In genomic region chr10:93471415-93471814, GRCm38 (mm10) we compare ENCODE assay signal across 8 mouse cellular contexts. TPM values are rescaled to one million over a fixed set of nuclear protein-coding genes. Genes with fewer than 3 reads are reported as not detected.
A peak's percentile ranks its signal among the peaks of the same experiment; 100 is the strongest.
DNase-seq lines count a peak whose midpoint lies in the region; ATAC-seq and TF ChIP-seq lines count a peak whose summit lies in the region.

No protein-coding gene starts in this region.

- H3K9me3 ChIP-seq in hindbrain, embryonic 11.5 days (ENCODE audit: control insufficient read depth, low read length): no peaks in the 10 kb centered on the region
- H3K9me3 ChIP-seq in hindbrain, embryonic 13.5 days: no peaks in the 10 kb centered on the region
- no peaks in the 10 kb centered on the region; the same call in 1 of the 2 replicates for H3K9me3 ChIP-seq in limb, embryonic 11.5 days (ENCODE audit: control insufficient read depth, low read length)

- ATAC-seq in hindbrain, embryonic 11.5 days (ENCODE audit: low FRiP score): peak; percentile 33; the same call in 1 of the 2 replicates
- no peak for ATAC-seq in hindbrain, embryonic 13.5 days (ENCODE audit: low FRiP score)
- no peak for ATAC-seq in limb, embryonic 11.5 days (ENCODE audit: insufficient number of reproducible peaks, low FRiP score, low TSS enrichment, low read depth)
- peak; percentile 88 for ATAC-seq in monocyte, adult 5-6 weeks (replicated peaks; ENCODE audit: insufficient number of reproducible peaks, low FRiP score, low TSS enrichment, poor library complexity, severe bottlenecking)

- WGBS in hindbrain, embryonic 11.5 days: 56% methylated on average over 11 of the region's 11 CpGs
- WGBS in hindbrain, embryonic 13.5 days: 46% methylated on average over 11 of the region's 11 CpGs
- WGBS in kidney, adult 2 months: 31% methylated on average over 11 of the region's 11 CpGs
- WGBS in limb, embryonic 11.5 days: 62% methylated on average over 11 of the region's 11 CpGs

- H3K9ac ChIP-seq in hindbrain, embryonic 11.5 days (ENCODE audit: low read depth, low read length): no peak overlapping the region
- H3K9ac ChIP-seq in hindbrain, embryonic 13.5 days: no peak overlapping the region
- H3K9ac ChIP-seq in limb, embryonic 11.5 days (ENCODE audit: low read length): no peak overlapping the region

- peak; percentile 94 for TF ChIP-seq CTCF in kidney, adult 2 months (conservative IDR thresholded peaks at IDR 0.05; ENCODE audit: insufficient read depth, insufficient read length, low read depth, low read length)

- no peaks in the 10 kb centered on the region for H3K4me1 ChIP-seq in hindbrain, embryonic 11.5 days (replicated peaks; ENCODE audit: control insufficient read depth, insufficient read depth, low read length)
- no peaks in the 10 kb centered on the region for H3K4me1 ChIP-seq in hindbrain, embryonic 13.5 days (replicated peaks)
- no peaks in the 10 kb centered on the region for H3K4me1 ChIP-seq in kidney, adult 2 months (ENCODE audit: control insufficient read depth, insufficient read depth, low read length)
- no peaks in the 10 kb centered on the region for H3K4me1 ChIP-seq in limb, embryonic 11.5 days (ENCODE audit: control insufficient read depth, insufficient read depth, low read length)

- H3K4me2 ChIP-seq in hindbrain, embryonic 11.5 days (replicated peaks; ENCODE audit: low read depth, low read length): no peak overlapping the region
- H3K4me2 ChIP-seq in hindbrain, embryonic 13.5 days: no peak overlapping the region
- H3K4me2 ChIP-seq in limb, embryonic 11.5 days (ENCODE audit: low read depth, severe bottlenecking): no peak overlapping the region

- no peak overlapping the region for H3K4me3 ChIP-seq in hindbrain, embryonic 11.5 days (ENCODE audit: low read depth, low read length)
- no peak overlapping the region for H3K4me3 ChIP-seq in hindbrain, embryonic 13.5 days
- no peak overlapping the region for H3K4me3 ChIP-seq in kidney, adult 2 months (ENCODE audit: insufficient read depth, low read depth, low read length)
- no peak overlapping the region for H3K4me3 ChIP-seq in limb, embryonic 11.5 days (ENCODE audit: low read depth, low read length)

- peak; percentile 90 for DNase-seq in hindbrain, embryonic 11.5 days (ENCODE audit: low spot score)
- DNase-seq in cerebellum, postnatal 4 days (ENCODE audit: low spot score in 2 of 2): peak; percentile 83 to 90
- peak; percentile 94 for DNase-seq in gastrocnemius, postnatal 10 days
- peak; percentile 85 for DNase-seq in kidney, adult 2 months
- DNase-seq in limb, embryonic 11.5 days (ENCODE audit: low spot score): peak; percentile 89
- peak; percentile 89 for DNase-seq in splenic B cell, adult 2 months (ENCODE audit: low read depth, low spot score)

- no peak for TF ChIP-seq POLR2A in kidney, adult 2 months (IDR thresholded peaks at IDR 0.05; ENCODE audit: low read depth, low read length)

- H3K27ac ChIP-seq in hindbrain, embryonic 11.5 days (ENCODE audit: low read depth, low read length): no peak overlapping the region
- no peak overlapping the region for H3K27ac ChIP-seq in hindbrain, embryonic 13.5 days
- no peak overlapping the region for H3K27ac ChIP-seq in kidney, adult 2 months (ENCODE audit: insufficient read depth, low read depth, low read length)
- no peak overlapping the region for H3K27ac ChIP-seq in limb, embryonic 11.5 days (replicated peaks; ENCODE audit: low read depth, low read length)

- peaks cover 8% of the 10 kb centered on the region; the same call in 1 of the 2 replicates for H3K36me3 ChIP-seq in hindbrain, embryonic 11.5 days (ENCODE audit: control insufficient read depth, insufficient read depth, low read length)
- peaks cover 68% of the 10 kb centered on the region for H3K36me3 ChIP-seq in hindbrain, embryonic 13.5 days
- H3K36me3 ChIP-seq in kidney, adult 2 months (ENCODE audit: control insufficient read depth, insufficient read depth, low read length): peaks cover 2% of the 10 kb centered on the region
- H3K36me3 ChIP-seq in limb, embryonic 11.5 days (ENCODE audit: control insufficient read depth, insufficient read depth, low read length): peaks cover 14% of the 10 kb centered on the region; the same call in 1 of the 2 replicates
- no peaks in the 10 kb centered on the region; the same call in none of the 2 replicates for H3K36me3 ChIP-seq in splenic B cell, adult 2 months (ENCODE audit: control insufficient read depth, insufficient read depth, low read length, poor library complexity, severe bottlenecking)

- H3K27me3 ChIP-seq in hindbrain, embryonic 11.5 days (ENCODE audit: control insufficient read depth, insufficient read depth, low read length): no peaks in the 10 kb centered on the region
- H3K27me3 ChIP-seq in hindbrain, embryonic 13.5 days: no peaks in the 10 kb centered on the region
- H3K27me3 ChIP-seq in kidney, adult 2 months (replicated peaks; ENCODE audit: control insufficient read depth, insufficient read depth, low read length): no peaks in the 10 kb centered on the region
- no peaks in the 10 kb centered on the region for H3K27me3 ChIP-seq in limb, embryonic 11.5 days (ENCODE audit: control insufficient read depth, insufficient read depth, low read length)
- no peaks in the 10 kb centered on the region for H3K27me3 ChIP-seq in splenic B cell, adult 2 months (ENCODE audit: control insufficient read depth, insufficient read depth, low read length, poor library complexity, severe bottlenecking)

RNA-seq across cellular contexts. Expression of gene Hal, which starts 17.2 kb away (rescaled TPM):
- polyA plus RNA-seq in hindbrain, embryonic 11.5 days (2014; fragmentation: Nextera tagmentation; extraction: Ambion mirVana): 0.33 and 0.42 TPM in 2 replicates
- not detected in 2 replicates for polyA plus RNA-seq in hindbrain, embryonic 13.5 days (2015; fragmentation: Nextera tagmentation; extraction: Ambion mirVana)
- under 1 TPM; 0.09 to 0.56 TPM for total RNA-seq in gastrocnemius, postnatal 10 days (2021)
- polyA plus RNA-seq in kidney, adult 2 months (2012; rRNA removed): 0.22 and 0.26 TPM in 2 replicates
- 0.29 and 1.1 TPM in 2 replicates for polyA plus RNA-seq in limb, embryonic 11.5 days (2014; fragmentation: Nextera tagmentation; extraction: Ambion mirVana)
- 1.4 TPM in 1 of 3 replicates, not detected in the others for total RNA-seq in monocyte, adult 5-6 weeks (2017)

RNA-seq across cellular contexts. Expression of gene Lta4h, which starts 18.2 kb away (rescaled TPM):
- 161 and 166 TPM in 2 replicates for polyA plus RNA-seq in hindbrain, embryonic 11.5 days (2014; fragmentation: Nextera tagmentation; extraction: Ambion mirVana)
- polyA plus RNA-seq in hindbrain, embryonic 13.5 days (2015; fragmentation: Nextera tagmentation; extraction: Ambion mirVana): 98.4 and 101 TPM in 2 replicates
- 10 to 100 TPM; 38.5 to 46.5 TPM for total RNA-seq in gastrocnemius, postnatal 10 days (2021)
- polyA plus RNA-seq in kidney, adult 2 months (2012; rRNA removed): 42.9 and 53.9 TPM in 2 replicates
- polyA plus RNA-seq in limb, embryonic 11.5 days (2014; fragmentation: Nextera tagmentation; extraction: Ambion mirVana): 181 and 193 TPM in 2 replicates
- total RNA-seq in monocyte, adult 5-6 weeks (2017): 194 to 214 TPM (median 195 TPM) in 3 replicates

Comparison
In these comparisons a context has a peak if more than half of its experiments do, and no peak if none do; other contexts are left out.
1. ATAC-seq: peak in hindbrain, embryonic 11.5 days (single experiment) and monocyte, adult 5-6 weeks (single experiment); none in hindbrain, embryonic 13.5 days (single experiment) and limb, embryonic 11.5 days (single experiment).
2. Peak in every context shown above with its lines, with median percentiles within 50 percentile points of each other: DNase-seq.